Mouse (Mus musculus) liver, embryonic 14.5 days (tissue): ENCODE measurements at regions not wholly inside any gene's neighbourhood (a gene's known extent, or its start where the extent isn't known, plus 50 kb on each side); places are given as distances from the start of the nearest gene placed in this dataset.

ENCODE experiments used
- ATAC-seq: fragments of 200-750 bp; cut with Nextera tagmentation; 2 replicates; pipeline ENCODE4 v1.8.0; 2017; ENCODE audit warnings: moderate number of reproducible peaks, mild to moderate bottlenecking, moderate library complexity; ENCODE audit not compliant: insufficient read depth
- DNase-seq, 3 experiments: peaks; one replicate each; pipeline ENCODE4 v3.0.0-alpha.2; 2012 to 2013; ENCODE audit warnings: low read depth in 3 of 3, low spot score in 3 of 3
- H3K27ac ChIP-seq: fragments of 300-500 bp; sonication (generic); 2 replicates; pipeline ENCODE4 v1.5.1; 2014; ENCODE audit warnings: moderate library complexity, mild to moderate bottlenecking, control low read depth, inconsistent platforms
- H3K27me3 ChIP-seq: fragments of 300-500 bp; sonication (generic); 2 replicates; pipeline ENCODE4 v1.6.1; 2014; ENCODE audit warnings: mild to moderate bottlenecking, low read length, moderate library complexity; ENCODE audit not compliant: control insufficient read depth, insufficient read depth
- H3K36me3 ChIP-seq: fragments of 300-500 bp; sonication (generic); replicated peaks from 2 replicates; pipeline ENCODE4 v1.6.1; 2014; ENCODE audit warnings: low read depth; ENCODE audit not compliant: control insufficient read depth, insufficient read depth
- H3K4me1 ChIP-seq, 2 experiments: fragments of 200-500 bp in 1 of 2; fragments of 300-500 bp in 1 of 2; sonication (generic) in 1 of 2; replicated peaks; 2 replicates each; pipeline ENCODE4 v1.6.1; 2012 to 2014; ENCODE audit warnings: antibody characterized with exemption in 1 of 2, inconsistent platforms in 1 of 2, low read length in 1 of 2; ENCODE audit not compliant: control insufficient read depth in 2 of 2, insufficient read depth in 2 of 2
- H3K4me2 ChIP-seq: fragments of 300-500 bp; sonication (generic); 2 replicates; pipeline ENCODE4 v1.6.1; 2014; ENCODE audit warnings: low read depth, mild to moderate bottlenecking, control low read depth, moderate library complexity
- H3K4me3 ChIP-seq, 2 experiments: fragments of 200-500 bp in 1 of 2; fragments of 300-500 bp in 1 of 2; sonication (generic) in 1 of 2; 2 replicates each; pipeline ENCODE4 v1.5.1; 2012 to 2014; ENCODE audit warnings: low read depth in 2 of 2, low read length in 2 of 2, mild to moderate bottlenecking in 2 of 2, control low read depth in 1 of 2, inconsistent platforms in 1 of 2, moderate library complexity in 1 of 2; ENCODE audit not compliant: insufficient read depth in 1 of 2
- H3K9ac ChIP-seq: fragments of 300-500 bp; sonication (generic); replicated peaks from 2 replicates; pipeline ENCODE4 v1.6.1; 2014; ENCODE audit warnings: mild to moderate bottlenecking, control low read depth, moderate library complexity
- H3K9me3 ChIP-seq: fragments of 300-500 bp; sonication (generic); 2 replicates; pipeline ENCODE4 v1.6.1; 2016; ENCODE audit warnings: low read length, mixed read lengths; ENCODE audit not compliant: control insufficient read depth
- CTCF ChIP-seq: IDR thresholded peaks from 2 replicates; pipeline ENCODE4 v1.5.1; 2016; ENCODE audit warnings: antibody characterized with exemption, low read depth, control low read depth
- EP300 ChIP-seq: IDR thresholded peaks from 2 replicates; pipeline ENCODE4 v1.6.1; 2016; ENCODE audit warnings: antibody characterized with exemption, low read depth
- WGBS: fragments of 180-500 bp; shearing (Covaris S2); extraction: QIAGEN DNeasy Blood & Tissue Kit; methylation state at CpG from one replicate; pipeline ENCODE4 v1.1.7; 2014; ENCODE audit not compliant: insufficient replicate concordance; 5-methylcytosine and 5-hydroxymethylcytosine counted together

DNA sequence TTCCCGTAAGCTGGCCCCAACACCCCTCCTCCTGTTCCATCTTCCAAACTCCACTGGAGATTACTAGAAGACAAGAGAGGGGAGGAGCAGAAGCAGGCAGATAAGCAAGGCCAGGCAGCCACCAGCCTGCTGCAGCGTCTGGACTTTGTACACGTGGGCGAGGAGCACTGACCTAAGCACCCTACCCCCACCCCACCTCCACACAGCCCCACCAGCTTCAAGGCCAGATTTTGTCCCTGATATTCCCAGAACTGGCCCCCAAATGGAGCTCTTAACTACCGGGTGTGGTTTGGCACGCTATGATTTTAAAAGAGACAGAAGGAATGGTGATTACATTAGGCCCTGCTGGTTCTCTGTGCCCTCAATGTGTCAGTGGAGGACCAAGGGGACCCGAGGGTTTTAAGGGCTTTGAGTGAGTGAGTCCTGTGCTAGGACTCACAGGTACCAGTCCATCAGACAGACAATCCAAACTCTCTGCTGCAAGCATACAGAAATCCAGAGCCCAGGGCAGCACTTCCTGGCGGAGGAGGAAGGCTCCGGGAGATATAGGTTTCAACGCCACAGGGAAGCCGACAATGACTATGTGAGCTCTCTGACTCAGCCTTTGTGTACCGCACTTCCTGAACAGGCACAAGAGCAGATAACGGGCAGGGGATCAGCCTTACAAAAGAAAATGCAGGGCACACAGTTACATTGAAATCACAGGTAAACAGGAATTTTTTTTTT is 72.0 kb upstream of the Mgme1 start:
- H3K4me2 ChIP-seq = peak overlapping the region; percentile 29; the same call in 1 of the 2 replicates
- TF ChIP-seq CTCF (no peak), EP300 (no peak)
- DNase-seq (no peak), ATAC-seq (peak; percentile 69)
- peaks cover 4 to 15% of the 10 kb centered on the region in 2 experiments; a peak in 3 of 4 replicates for H3K4me1 ChIP-seq
- no peaks in the 10 kb centered on the region for H3K36me3 ChIP-seq
- H3K27me3 ChIP-seq = no peaks in the 10 kb centered on the region
- WGBS = 2% methylated on average over 13 of the region's 13 CpGs
- H3K4me3 ChIP-seq = no peak overlapping the region
- no peaks in the 10 kb centered on the region for H3K9me3 ChIP-seq
- no peak overlapping the region for H3K9ac ChIP-seq
- peak overlapping the region; percentile 35 for H3K27ac ChIP-seq
